Mouse (Mus musculus): ENCODE results near the gene Smad3. TPM values are rescaled to one million over a fixed set of nuclear protein-coding genes. Genes with fewer than 3 reads are reported as not detected.

Gene Smad3
- polyA plus RNA-seq, 1 experiment: 6.1 TPM

GRCm38 (mm10) chr9:63751325-63751724 is 6.5 kb downstream of the Smad3 start:
- no peak overlapping the region for H3K27ac ChIP-seq (ENCODE audit: control insufficient read depth, insufficient read depth, low read depth, low read length)
- H3K4me1 ChIP-seq (ENCODE audit: control insufficient read depth, insufficient read depth, low read length): peaks cover 2% of the 10 kb centered on the region; the same call in 1 of the 2 replicates

DNA sequence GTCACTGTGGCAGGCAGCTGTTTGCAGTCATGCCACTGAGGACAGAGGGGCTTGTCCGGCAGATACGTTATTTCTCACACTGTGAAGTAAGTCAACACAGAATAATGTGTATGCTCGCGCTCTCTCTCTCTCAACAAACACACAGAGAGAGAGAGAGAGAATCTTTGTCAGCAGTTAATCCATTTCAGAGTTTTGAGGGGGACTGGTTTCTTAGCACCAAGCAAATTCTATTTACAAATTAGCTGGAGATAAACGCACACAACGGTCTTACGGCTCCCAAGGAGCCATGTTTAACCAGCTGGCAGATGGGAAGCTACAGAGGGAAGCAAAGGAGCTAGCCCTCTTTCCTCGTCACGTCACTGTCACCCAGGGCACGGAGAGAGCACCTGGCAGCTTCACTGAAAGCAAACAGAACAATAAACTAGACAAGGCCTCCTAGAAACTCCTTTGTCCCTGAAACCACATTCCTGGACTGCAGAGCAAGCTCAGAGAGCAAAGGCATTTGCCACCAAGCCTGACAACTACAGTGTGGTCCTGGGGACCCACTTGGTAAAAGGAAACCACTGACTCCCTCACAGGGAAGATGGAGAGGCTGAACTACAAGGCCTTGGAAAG is 7.3 kb downstream of the Smad3 start:
- Histone ChIP-seq H3K27ac (ENCODE audit: control insufficient read depth, insufficient read depth, low read depth, low read length) (no peak overlapping the region), H3K36me3 (ENCODE audit: control insufficient read depth, insufficient read depth, low read length) (no peaks in the 10 kb centered on the region), H3K27me3 (ENCODE audit: control insufficient read depth, insufficient read depth, low read length) (no peaks in the 10 kb centered on the region), H3K4me1 (ENCODE audit: control insufficient read depth, insufficient read depth, low read length) (0 out of 2 replicates have a peak, but pooled peaks cover 2% of the 10 kb centered on the region), H3K4me3 (ENCODE audit: control insufficient read depth, low read depth, low read length) (no peak overlapping the region)
- TF ChIP-seq CTCF (IDR thresholded peaks at IDR 0.05; ENCODE audit: control insufficient read depth, insufficient read depth, insufficient replicate concordance, low read depth, low read length): no peak
- TF ChIP-seq POLR2A (IDR thresholded peaks at IDR 0.05; ENCODE audit: control insufficient read depth, low read depth, low read length): no peak

More at GRCm38 (mm10) chr9:63751325-63751724, 6.5 kb downstream of the Smad3 start:
- no peaks in the 10 kb centered on the region for H3K27me3 ChIP-seq (ENCODE audit: control insufficient read depth, insufficient read depth, low read length)
- H3K36me3 ChIP-seq (ENCODE audit: control insufficient read depth, insufficient read depth, low read length): no peaks in the 10 kb centered on the region
- no peak overlapping the region for H3K4me3 ChIP-seq (ENCODE audit: control insufficient read depth, low read depth, low read length)
- no peak for TF ChIP-seq POLR2A (IDR thresholded peaks at IDR 0.05; ENCODE audit: control insufficient read depth, low read depth, low read length)
- no peak for TF ChIP-seq CTCF (IDR thresholded peaks at IDR 0.05; ENCODE audit: control insufficient read depth, insufficient read depth, insufficient replicate concordance, low read depth, low read length)

DNA sequence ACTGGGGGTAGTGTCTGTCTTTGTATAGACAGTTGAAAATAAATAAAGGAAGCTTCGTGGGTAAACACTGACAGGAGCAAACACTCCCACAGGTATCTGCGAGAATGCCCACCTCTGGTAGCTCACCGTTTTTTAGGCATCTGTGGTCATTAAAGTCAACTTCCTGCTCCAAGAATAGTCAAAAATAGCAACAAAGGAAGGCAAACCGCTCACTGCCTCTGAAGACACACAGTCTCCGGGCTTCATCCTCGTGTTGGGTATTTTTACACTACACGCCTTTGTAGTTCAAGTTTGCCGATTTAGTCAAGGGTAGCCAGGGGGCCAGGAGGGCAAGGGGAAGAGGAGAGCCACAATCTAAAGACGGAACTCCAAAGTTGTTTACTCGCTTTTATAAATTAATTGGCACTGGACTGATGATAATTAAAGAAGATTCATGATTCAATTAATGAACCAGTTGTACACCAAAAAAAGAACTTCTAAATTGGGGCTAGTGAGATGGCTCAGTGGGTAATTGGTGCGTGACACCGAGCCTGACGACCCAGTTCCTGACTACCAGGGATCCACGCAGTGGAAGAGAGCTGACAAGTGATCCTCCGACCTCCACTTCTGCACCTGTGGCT is 8.4 kb downstream of the Smad3 start:
- H3K4me1 ChIP-seq (ENCODE audit: control insufficient read depth, insufficient read depth, low read length): 0 out of 2 replicates have a peak, but pooled peaks cover 2% of the 10 kb centered on the region
- no peak overlapping the region for H3K4me3 ChIP-seq (ENCODE audit: control insufficient read depth, low read depth, low read length)
- H3K36me3 ChIP-seq (ENCODE audit: control insufficient read depth, insufficient read depth, low read length): no peaks in the 10 kb centered on the region
- no peak overlapping the region for H3K27ac ChIP-seq (ENCODE audit: control insufficient read depth, insufficient read depth, low read depth, low read length)
- TF ChIP-seq POLR2A (IDR thresholded peaks at IDR 0.05; ENCODE audit: control insufficient read depth, low read depth, low read length): no peak
- TF ChIP-seq CTCF (IDR thresholded peaks at IDR 0.05; ENCODE audit: control insufficient read depth, insufficient read depth, insufficient replicate concordance, low read depth, low read length): no peak
- no peaks in the 10 kb centered on the region for H3K27me3 ChIP-seq (ENCODE audit: control insufficient read depth, insufficient read depth, low read length)

GRCm38 (mm10) chr9:63747645-63748295 is 10.0 kb downstream of the Smad3 start:
- Histone ChIP-seq H3K27me3 (ENCODE audit: control insufficient read depth, insufficient read depth, low read length) (no peaks in the 10 kb centered on the region), H3K4me1 (ENCODE audit: control insufficient read depth, insufficient read depth, low read length) (0 out of 2 replicates have a peak, but pooled peaks cover 2% of the 10 kb centered on the region), H3K27ac (ENCODE audit: control insufficient read depth, insufficient read depth, low read depth, low read length) (no peak overlapping the region), H3K36me3 (ENCODE audit: control insufficient read depth, insufficient read depth, low read length) (no peaks in the 10 kb centered on the region), H3K4me3 (ENCODE audit: control insufficient read depth, low read depth, low read length) (no peak overlapping the region)
- no peak for TF ChIP-seq CTCF (IDR thresholded peaks at IDR 0.05; ENCODE audit: control insufficient read depth, insufficient read depth, insufficient replicate concordance, low read depth, low read length)
- TF ChIP-seq POLR2A (IDR thresholded peaks at IDR 0.05; ENCODE audit: control insufficient read depth, low read depth, low read length): no peak

GRCm38 (mm10) chr9:63746980-63747379 is 10.8 kb downstream of the Smad3 start:
- Histone ChIP-seq H3K4me1 (ENCODE audit: control insufficient read depth, insufficient read depth, low read length) (0 out of 2 replicates have a peak, but pooled peaks cover 2% of the 10 kb centered on the region), H3K27ac (ENCODE audit: control insufficient read depth, insufficient read depth, low read depth, low read length) (no peak overlapping the region), H3K36me3 (ENCODE audit: control insufficient read depth, insufficient read depth, low read length) (no peaks in the 10 kb centered on the region), H3K4me3 (ENCODE audit: control insufficient read depth, low read depth, low read length) (no peak overlapping the region), H3K27me3 (ENCODE audit: control insufficient read depth, insufficient read depth, low read length) (no peaks in the 10 kb centered on the region)
- TF ChIP-seq CTCF (IDR thresholded peaks at IDR 0.05; ENCODE audit: control insufficient read depth, insufficient read depth, insufficient replicate concordance, low read depth, low read length) (no peak), POLR2A (IDR thresholded peaks at IDR 0.05; ENCODE audit: control insufficient read depth, low read depth, low read length) (no peak)

DNA sequence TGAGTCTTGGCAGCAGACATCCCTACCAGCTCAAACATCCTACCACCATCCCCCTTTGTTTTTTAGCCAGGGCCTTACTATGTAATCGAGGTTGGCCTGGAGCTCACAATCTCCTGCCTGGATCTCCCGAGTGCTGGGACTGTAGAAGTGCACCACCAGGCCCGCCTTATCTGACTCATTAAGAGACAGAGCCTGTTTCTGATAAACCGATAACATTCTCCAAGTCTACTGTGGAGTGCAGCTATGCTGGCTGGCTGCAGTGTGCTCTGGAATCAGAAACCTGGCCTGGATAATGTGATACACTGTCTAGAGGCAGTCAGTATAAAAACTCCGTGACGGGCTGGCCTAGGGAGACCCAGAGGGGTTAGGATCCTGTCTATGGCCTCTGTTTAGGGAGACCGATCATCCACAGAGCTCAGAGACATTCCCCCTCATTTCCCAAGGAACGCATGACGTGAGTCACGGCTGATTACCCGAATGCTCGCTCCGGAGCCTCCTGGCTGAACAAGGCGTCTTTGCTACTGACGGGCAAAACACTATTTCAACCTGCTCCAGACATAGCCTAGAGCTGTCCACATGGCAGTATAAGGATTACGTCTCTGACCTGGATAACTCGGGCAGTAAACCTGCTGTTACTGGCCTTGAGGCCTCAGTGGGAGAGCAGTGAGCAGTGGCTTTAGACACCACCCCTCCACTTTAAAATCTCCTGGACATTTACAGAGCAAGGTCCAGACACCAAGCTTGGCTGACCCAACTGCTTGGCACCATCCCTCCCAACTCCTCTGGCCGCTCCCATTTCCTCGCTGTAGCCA is 11.8 kb downstream of the Smad3 start:
- H3K36me3 ChIP-seq (ENCODE audit: control insufficient read depth, insufficient read depth, low read length): no peaks in the 10 kb centered on the region
- TF ChIP-seq CTCF (IDR thresholded peaks at IDR 0.05; ENCODE audit: control insufficient read depth, insufficient read depth, insufficient replicate concordance, low read depth, low read length) (no peak), POLR2A (IDR thresholded peaks at IDR 0.05; ENCODE audit: control insufficient read depth, low read depth, low read length) (no peak)
- no peak overlapping the region for H3K4me3 ChIP-seq (ENCODE audit: control insufficient read depth, low read depth, low read length)
- 0 out of 2 replicates have a peak, but pooled peaks cover 2% of the 10 kb centered on the region for H3K4me1 ChIP-seq (ENCODE audit: control insufficient read depth, insufficient read depth, low read length)
- no peak overlapping the region for H3K27ac ChIP-seq (ENCODE audit: control insufficient read depth, insufficient read depth, low read depth, low read length)
- H3K27me3 ChIP-seq (ENCODE audit: control insufficient read depth, insufficient read depth, low read length): no peaks in the 10 kb centered on the region
